Mouse (Mus musculus) T-cell, adult 2 months (primary cell): ENCODE data around the gene Ccdc120.

Source experiments
- DNase-seq: peaks from one replicate; pipeline ENCODE4 v3.0.0; 2022; ENCODE audit warnings: low spot score

Gene Ccdc120

DNA sequence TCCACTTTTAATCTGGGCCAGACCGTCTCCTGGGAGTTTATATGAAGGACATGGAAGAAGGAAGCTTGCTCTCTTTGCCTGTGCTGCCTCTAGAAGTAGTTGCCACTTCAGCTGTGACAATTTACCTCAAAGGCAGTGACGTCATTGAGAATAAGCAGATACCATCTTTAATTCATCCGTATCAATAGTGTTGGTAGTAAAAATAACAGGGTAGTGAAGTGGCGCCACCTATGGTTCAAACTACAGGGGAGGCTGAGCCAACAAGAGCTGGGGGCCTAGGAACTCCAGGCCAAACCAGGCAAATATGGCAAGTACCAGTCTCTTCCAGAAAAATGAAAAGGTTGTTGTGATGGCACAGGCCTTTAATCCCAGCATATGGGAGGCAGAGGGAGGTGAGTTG lies 57.8 kb downstream of the Ccdc120 start:
- DNase-seq: peak; percentile 73

DNA sequence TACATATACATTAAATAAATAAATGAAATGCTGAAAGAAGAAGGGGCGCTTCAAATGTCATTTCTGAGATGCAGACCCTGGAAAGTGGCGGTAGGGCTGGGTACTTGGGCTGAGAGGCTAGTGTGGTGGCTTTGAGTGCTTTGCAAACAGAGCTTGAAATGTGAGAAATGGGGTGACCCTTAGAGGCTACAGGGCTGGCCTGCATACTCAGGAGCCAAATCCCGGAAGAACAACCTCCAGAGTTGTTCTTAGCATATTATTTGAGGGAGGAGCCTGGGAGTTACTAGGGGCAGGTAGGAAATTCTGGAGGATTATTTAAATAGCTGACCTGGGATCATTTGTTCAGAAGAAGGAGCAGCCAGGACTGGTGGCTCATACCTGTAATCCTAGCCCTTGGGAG lies 60.2 kb downstream of the Ccdc120 start:
- no peak for DNase-seq

DNA sequence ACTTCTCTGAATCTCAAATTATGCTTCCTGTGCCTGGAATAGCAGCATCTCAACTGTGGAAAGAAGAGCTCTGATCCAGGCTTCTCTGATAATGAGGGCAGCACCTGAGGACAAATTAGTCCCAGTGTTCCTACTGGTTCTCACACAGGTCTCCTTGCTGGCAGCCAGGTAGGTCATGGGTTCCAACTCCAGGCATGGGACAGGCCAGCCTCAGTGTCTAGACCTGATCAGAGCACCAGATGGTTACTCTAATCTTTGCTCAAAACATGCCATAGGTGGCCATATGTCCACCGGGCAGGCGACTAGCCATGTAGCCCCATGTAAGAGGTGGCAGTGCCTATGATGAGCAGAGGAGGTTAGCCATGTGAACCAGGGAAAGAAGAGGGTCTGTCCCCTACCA lies 62.4 kb downstream of the Ccdc120 start:
- DNase-seq: no peak
